Mouse (Mus musculus) left cerebral cortex, adult 9 months (tissue): ENCODE data around the gene Tcf23.

Experiments used
- DNase-seq, 2 experiments: peaks; one replicate each; pipeline ENCODE4 v3.0.0; 2022; ENCODE audit warnings: low spot score in 2 of 2

Gene Tcf23

GRCm38 (mm10) chr5:30968416-30968815, at the start of gene Tcf23:
Gene Tcf23 (plus strand): TSS chr5:30968662.
- no peak for DNase-seq

GRCm38 (mm10) chr5:30918691-30919090, 49.8 kb upstream of the Tcf23 start:
- DNase-seq: no peak

- no peak for DNase-seq
Observed at GRCm38 (mm10) chr5:30919831-30920614, 48.4 kb upstream of the Tcf23 start.

- no peak for DNase-seq
Observed at GRCm38 (mm10) chr5:30920621-30921020, 47.8 kb upstream of the Tcf23 start.

DNA sequence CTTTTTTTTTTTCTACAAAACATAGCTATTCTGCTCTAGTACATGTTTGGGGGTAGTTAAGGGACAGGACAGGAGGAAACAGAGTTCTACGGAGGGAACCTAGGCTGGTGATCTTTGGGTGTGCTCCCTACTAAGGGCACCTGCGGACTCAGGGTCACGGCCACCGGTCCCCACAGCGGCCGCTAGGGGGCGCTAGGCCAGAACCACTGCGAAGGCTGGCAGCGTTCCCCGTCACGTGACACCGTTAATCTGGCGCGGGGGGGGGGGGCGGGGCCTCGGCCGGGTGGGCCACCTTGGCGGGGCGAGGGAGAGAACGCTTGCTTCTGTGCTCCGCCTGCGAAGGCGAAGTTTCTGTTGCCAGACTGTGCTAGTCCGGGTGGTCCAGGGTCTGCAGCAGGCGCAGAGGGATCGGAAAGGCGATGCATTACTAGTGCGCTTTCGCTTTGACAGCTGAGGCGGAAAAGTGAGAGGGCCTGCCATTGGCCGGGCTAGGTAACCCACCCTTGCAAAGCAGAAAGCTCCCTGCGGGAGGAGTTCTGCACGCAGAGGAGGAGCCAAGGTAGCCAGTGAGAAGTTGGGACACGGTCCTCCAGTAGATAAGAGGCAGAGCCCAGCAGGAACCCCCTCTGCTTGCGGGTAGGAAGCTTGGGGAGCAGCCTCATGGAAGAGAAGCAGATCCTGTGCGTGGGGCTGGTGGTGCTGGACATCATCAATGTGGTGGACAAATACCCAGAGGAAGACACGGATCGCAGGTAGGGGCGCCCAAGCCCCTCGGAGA, 47.0 kb upstream of the Tcf23 start, which contains the start of gene Khk:
Gene Khk (plus strand): TSS at position 176 of the 778 bp plus-strand sequence.
- DNase-seq: peak in 1 of 2 experiments; percentile 87

DNA sequence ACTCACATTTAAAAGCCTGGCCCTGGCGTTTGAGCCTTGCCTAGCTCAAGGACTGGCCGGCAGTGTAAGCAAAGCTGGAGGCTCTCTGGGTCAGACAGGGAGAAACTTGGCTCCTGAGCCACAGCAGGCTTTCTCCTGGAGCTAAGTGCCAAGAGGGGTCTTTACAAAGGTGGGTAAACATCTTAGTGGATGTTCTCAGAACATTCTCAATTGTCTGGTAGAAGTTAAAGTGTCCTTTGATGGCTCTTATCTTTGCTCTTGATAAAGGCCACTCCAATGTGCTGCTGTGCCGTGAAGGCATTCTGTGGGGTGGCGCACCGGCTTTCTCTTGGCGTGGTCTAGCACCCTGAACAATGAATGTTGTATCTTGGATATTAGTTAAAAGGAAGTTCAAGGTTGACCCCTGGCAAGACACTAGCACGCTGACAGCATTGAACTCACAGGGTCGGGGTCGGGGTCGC, 45.9 kb upstream of the Tcf23 start:
- DNase-seq: no peak

DNA sequence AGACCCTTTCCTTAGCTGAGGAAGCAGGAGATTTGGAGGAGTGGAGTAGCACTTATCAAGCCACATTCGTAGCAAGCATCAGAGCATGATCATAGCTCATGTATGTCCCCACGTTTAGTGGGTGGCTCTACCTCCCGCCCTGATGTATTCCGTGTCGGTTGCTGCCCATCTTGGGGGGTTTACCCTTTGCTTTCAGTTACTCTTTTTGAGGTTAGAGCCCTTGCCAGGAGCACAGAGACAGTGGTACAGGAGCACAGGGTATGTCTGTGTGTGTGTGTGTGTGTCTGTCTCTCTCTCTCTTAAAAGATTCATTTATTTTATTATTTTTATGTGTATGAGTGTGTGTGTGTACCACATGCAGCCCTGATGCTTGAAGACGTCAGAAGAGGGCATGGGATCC, 45.3 kb upstream of the Tcf23 start:
- no peak for DNase-seq

DNA sequence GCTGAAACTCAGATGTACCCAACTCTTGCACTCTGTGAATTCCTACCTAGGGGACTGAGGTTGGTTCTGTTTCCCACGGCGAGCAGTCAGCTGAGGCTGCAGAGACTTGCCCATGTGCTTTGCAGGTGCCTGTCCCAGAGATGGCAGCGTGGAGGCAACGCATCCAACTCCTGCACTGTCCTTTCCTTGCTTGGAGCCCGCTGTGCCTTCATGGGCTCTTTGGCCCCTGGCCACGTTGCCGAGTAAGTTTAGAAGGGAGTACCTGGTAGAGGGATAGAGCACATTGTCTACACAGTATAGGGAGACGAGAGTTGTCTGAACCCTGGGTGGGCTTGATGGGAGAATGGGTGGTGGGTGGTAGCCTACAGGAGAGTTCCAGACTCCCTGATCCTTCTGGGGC, 43.8 kb upstream of the Tcf23 start:
- no peak for DNase-seq

DNA sequence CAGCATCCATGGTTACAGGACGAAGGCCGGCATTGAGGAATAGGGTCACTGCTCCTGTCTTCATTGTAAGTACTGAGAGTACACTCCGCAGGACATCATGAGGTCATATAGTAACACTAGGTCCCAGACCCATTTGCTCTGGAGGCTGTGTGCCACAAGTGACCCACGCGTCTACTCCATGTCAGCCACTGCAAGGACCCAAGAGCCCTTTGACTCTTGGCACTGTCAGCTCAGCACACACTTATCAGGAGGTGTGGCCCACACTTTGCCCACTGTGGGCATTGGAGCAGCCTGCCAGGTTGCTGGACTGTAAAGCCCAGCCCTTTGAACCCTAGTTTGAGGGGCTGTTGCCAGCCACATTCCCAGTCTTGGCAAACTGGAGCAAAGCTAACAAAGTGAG, 43.2 kb upstream of the Tcf23 start:
- DNase-seq: no peak

DNA sequence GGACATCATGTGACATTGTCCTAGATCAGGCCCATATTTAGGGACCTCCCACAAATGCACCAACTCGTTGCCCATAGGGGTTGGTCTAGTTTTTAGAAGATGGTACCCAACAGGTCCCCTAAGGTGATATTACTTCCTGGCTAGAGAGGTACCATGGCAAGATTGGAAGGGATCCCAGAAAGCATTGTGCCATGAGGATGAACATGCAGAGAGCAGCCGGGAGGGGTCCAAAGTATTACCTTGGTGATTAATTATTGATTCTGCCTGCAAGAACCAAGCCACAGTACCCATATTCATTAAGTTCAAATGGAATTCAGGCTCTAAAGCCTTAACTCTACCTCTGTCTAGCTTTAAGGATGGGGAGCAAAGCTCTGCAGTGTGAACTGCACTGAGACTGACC, 42.4 kb upstream of the Tcf23 start:
- DNase-seq: no peak

- DNase-seq: peak in 1 of 2 experiments; percentile 71
Observed at GRCm38 (mm10) chr5:30927945-30928529, 40.4 kb upstream of the Tcf23 start.

GRCm38 (mm10) chr5:30930121-30930520, 38.3 kb upstream of the Tcf23 start:
- peak in 1 of 2 experiments; percentile 84 for DNase-seq

GRCm38 (mm10) chr5:30930846-30931245, 37.6 kb upstream of the Tcf23 start:
- no peak for DNase-seq

DNA sequence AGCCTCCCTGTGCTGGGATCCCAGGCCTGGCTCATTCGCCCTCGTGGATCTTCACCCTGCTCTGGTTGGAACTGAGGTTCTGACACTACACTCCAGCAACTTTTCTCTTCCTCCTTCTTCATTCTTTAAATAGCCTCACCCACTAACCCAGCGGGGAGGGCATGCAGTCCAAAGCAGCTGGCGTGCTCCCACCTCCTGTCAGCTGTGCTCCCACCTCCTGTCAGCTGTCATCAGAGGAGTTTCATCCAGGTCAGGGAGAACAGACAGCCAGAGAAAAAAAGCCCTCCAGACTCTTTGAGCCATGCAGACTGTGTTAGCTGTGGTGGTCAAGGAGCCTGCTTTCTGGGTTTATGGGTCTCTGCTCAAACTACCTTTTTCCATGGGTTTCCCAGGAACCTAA, 37.1 kb upstream of the Tcf23 start:
- DNase-seq: no peak

DNA sequence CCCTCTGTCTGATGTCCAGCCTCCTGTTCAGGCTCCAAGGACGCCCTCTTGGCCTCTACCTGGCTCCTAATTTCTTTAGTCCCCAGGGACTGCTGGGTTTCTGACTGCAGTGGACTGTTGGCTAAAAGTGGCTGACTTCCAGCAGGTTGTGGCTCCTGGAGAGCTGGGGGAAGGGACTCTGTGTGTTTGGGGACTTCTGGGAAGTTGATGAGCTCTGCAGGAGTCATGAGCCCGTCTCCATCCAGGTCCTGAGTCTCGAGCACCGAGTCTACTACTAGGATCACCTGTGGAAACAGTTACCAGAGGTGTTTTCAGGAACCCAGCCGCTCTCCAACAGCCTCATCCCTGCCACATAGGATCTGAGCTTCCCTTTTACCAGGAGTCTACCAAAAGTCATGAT, 34.8 kb upstream of the Tcf23 start:
- no peak for DNase-seq

- no peak for DNase-seq
Observed at GRCm38 (mm10) chr5:30934725-30935461, 33.6 kb upstream of the Tcf23 start.

DNA sequence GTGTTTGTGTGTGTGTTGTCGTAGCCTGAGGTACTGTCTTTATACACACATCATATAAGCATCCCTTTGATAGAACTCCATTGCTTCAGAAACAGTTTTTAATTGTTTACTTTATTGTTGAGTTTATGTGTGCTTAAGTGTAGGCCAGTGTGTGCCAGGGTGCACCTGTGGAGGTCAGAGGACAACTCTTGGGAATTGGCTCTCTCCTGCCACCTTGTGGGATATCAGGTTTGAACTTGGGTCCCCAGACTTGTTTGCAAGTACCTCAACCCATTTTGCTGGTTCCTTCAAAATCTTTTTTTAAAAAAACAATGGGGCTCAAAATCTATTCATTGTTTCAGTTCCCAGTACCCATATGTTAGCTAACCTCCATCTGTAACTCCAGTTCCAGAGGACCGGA, 25.5 kb upstream of the Tcf23 start:
- DNase-seq: no peak

DNA sequence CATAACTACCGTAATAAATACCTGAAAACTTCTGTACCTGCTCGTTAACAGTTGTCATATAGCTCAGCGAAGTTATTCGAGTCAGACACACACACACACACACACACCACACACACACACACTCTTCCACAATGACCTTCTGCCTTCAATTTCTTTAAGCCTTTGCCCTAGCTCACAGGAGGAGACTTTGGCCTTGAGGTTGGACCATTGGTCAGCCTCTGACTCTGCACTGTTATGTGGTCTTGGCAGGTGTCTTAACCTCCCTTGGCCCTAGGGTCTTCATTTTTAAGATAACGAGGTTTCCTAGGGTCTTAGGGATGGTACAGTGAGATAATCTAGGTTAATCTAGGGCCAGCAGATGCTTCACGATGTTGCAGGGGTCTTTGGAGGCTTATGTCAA, 24.1 kb upstream of the Tcf23 start:
- DNase-seq: no peak

DNA sequence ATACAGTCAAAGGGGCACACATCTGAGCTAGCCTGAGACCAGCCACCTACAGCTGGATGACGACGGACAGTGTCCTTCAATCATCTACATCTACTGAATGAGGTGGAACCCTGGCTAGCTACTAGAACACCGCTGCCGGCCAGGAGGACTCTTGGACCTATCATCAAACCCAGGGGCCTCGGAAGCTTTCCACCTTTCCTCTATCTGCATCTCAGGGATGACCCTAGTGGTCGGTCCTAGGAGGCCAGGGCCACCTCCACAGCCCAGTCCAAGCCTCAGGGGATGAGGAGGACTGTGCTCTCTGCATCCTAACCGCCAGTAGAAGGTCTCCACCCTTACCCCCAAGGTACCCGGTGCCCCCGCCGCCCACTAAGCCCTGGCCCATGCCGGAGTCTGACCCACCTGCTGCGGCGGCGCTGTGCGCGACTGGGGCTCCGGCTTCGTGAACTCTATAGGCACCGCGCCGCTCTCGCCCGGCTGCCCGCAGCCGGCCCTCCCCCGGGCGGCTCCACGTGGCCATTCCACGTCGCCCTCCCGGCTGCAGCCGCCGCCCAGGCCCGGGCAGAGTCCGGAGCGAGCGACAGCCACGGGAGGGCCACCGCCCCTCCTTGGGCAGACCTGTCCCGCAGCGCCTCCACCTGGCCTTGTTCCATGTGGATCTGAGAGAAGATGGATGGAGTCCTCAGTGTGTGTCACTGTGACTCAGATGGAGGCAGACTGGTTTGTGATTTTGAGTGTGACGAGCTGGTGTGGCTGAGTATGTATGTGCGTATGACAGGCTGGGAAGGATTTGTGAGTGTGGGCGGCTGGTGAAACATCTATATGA, 23.3 kb upstream of the Tcf23 start, which contains the start of gene Cgref1:
Gene Cgref1 (minus strand): TSS at position 636 of the 826 bp plus-strand sequence.
- DNase-seq: peak in 1 of 2 experiments; percentile 79

- DNase-seq: no peak
Observed at GRCm38 (mm10) chr5:30948620-30949019, 19.8 kb upstream of the Tcf23 start.
